Mouse (Mus musculus) spleen, adult 2 months (tissue): ENCODE measurements around the gene Yeats4.

ENCODE experiments used
- CTCF ChIP-seq: fragments of 200-500 bp; IDR thresholded peaks from 2 replicates; pipeline ENCODE4 v1.5.1; 2011; ENCODE audit warnings: mild to moderate bottlenecking, inconsistent platforms; ENCODE audit not compliant: insufficient read depth, insufficient read length, insufficient replicate concordance; ENCODE audit errors: extremely low read depth
- POLR2A ChIP-seq: fragments of 200-500 bp; IDR thresholded peaks from 2 replicates; pipeline ENCODE4 v1.6.1; 2011; ENCODE audit warnings: low read depth, low read length, inconsistent platforms

GRCm38 (mm10) chr10:117224102-117224990, at the start of gene Yeats4:
- TF ChIP-seq POLR2A (peak; percentile 75), CTCF (no peak)
